Mouse (Mus musculus) liver, postnatal 0 days (tissue): ENCODE data around the gene Utp14a. TPM values are rescaled to one million over a fixed set of nuclear protein-coding genes. Genes with fewer than 3 reads are reported as not detected.

Experiments
- ATAC-seq: fragments of 200-750 bp; cut with Nextera tagmentation; 2 replicates; pipeline ENCODE4 v1.8.0; 2017; ENCODE audit warnings: mild to moderate bottlenecking, moderate library complexity
- DNase-seq: peaks from one replicate; pipeline ENCODE4 v3.0.0-alpha.2; 2016
- H3K27ac ChIP-seq: fragments of 300-500 bp; sonication (generic); 2 replicates; pipeline ENCODE4 v1.5.1; 2014; ENCODE audit warnings: antibody characterized with exemption, moderate library complexity, mild to moderate bottlenecking, low read depth
- H3K27me3 ChIP-seq: fragments of 300-500 bp; sonication (generic); 2 replicates; pipeline ENCODE4 v1.6.1; 2014; ENCODE audit warnings: low read length, control low read depth, mixed read lengths; ENCODE audit not compliant: insufficient read depth
- H3K36me3 ChIP-seq: fragments of 300-500 bp; sonication (generic); replicated peaks from 2 replicates; pipeline ENCODE4 v1.6.1; 2014; ENCODE audit warnings: mild to moderate bottlenecking, control low read depth, low read length, moderate library complexity, mixed read lengths; ENCODE audit not compliant: insufficient read depth
- H3K4me1 ChIP-seq: fragments of 300-500 bp; sonication (generic); 2 replicates; pipeline ENCODE4 v1.6.1; 2014; ENCODE audit warnings: antibody characterized with exemption, mild to moderate bottlenecking, control low read depth; ENCODE audit not compliant: insufficient read depth
- H3K4me2 ChIP-seq: fragments of 300-500 bp; sonication (generic); 2 replicates; pipeline ENCODE4 v1.6.1; 2014; ENCODE audit warnings: low read depth, mild to moderate bottlenecking, low read length, moderate library complexity, mixed read lengths
- H3K4me3 ChIP-seq: fragments of 300-500 bp; sonication (generic); 2 replicates; pipeline ENCODE4 v1.5.1; 2014; ENCODE audit warnings: low read depth, low read length
- H3K9ac ChIP-seq: fragments of 300-500 bp; sonication (generic); replicated peaks from 2 replicates; pipeline ENCODE4 v1.6.1; 2014; ENCODE audit warnings: mild to moderate bottlenecking, moderate library complexity
- H3K9me3 ChIP-seq: fragments of 300-500 bp; sonication (generic); 2 replicates; pipeline ENCODE4 v1.6.1; 2016; ENCODE audit warnings: mild to moderate bottlenecking, control low read depth, low read length, mixed read lengths
- CTCF ChIP-seq: sonication (generic); IDR thresholded peaks from 2 replicates; pipeline ENCODE4 v1.5.1; 2016; ENCODE audit warnings: antibody characterized with exemption, low read depth
- EP300 ChIP-seq: IDR thresholded peaks from 2 replicates; pipeline ENCODE4 v1.6.1; 2016; ENCODE audit warnings: antibody characterized with exemption, low read depth, mild to moderate bottlenecking
- WGBS: fragments of 180-500 bp; shearing (Covaris S2); extraction: QIAGEN DNeasy Blood & Tissue Kit; methylation state at CpG from one replicate; pipeline ENCODE4 v1.1.7; 2014; ENCODE audit not compliant: insufficient replicate concordance; 5-methylcytosine and 5-hydroxymethylcytosine counted together
- polyA plus RNA-seq: library from polyadenylated mRNA; unstranded; fragments of >200 nt; fragmentation: Nextera tagmentation; extraction: Ambion mirVana; gene quantifications from 2 replicates; pipeline ENCODE4 v1.2.1, GENCODE M21; 2015

Utp14a gene
- polyA plus RNA-seq, 1 experiment from 2014 or later = 7.9 TPM

DNA sequence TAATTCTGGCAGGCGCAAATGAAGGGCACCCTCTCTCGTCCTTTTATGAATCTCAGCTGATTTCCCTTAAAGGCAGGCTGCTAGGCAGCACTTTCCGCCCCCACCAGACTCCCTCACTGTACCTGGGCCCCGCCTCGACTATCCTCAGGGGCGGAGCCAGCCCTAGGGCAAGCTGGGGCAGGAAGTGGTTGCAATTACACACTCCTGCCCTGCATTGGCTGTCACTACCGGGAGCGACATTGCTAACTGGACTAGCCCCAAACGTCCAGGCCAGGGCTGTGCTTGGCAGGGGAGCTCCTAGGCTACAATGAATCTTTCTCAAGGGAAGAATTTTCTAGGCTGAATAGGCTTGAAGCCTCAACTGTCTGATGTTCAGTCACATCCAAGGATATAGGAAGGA lies 61.5 kb downstream of the Utp14a start:
- no peak overlapping the region for H3K4me3 ChIP-seq
- 21% methylated on average over 9 of the region's 9 CpGs for WGBS
- ATAC-seq (no peak), DNase-seq (peak; percentile 44)
- peaks cover 6% of the 10 kb centered on the region; the same call in 1 of the 2 replicates for H3K27me3 ChIP-seq
- no peaks in the 10 kb centered on the region for H3K9me3 ChIP-seq
- no peak overlapping the region for H3K9ac ChIP-seq
- no peaks in the 10 kb centered on the region for H3K36me3 ChIP-seq
- H3K4me1 ChIP-seq = peaks cover 15% of the 10 kb centered on the region
- TF ChIP-seq EP300 = no peak
- TF ChIP-seq CTCF = no peak
- 0 out of 2 replicates have a peak overlapping the region, but pooled peaks have one; percentile 1 for H3K27ac ChIP-seq
- H3K4me2 ChIP-seq = peak overlapping the region; percentile 35

Other genes with a start within 250 kb of the Utp14a start
- gene Apln, start 222.0 kb upstream of the Utp14a start, polyA plus RNA-seq = 0.12 and 0.19 TPM in 2 replicates
- gene Xpnpep2, start 148.1 kb upstream of the Utp14a start, polyA plus RNA-seq = 0.05 TPM in 1 of 2 replicates, not detected in the other
- gene Sash3, start 110.4 kb upstream of the Utp14a start, polyA plus RNA-seq = 8.4 and 9.3 TPM in 2 replicates
- 3.1 and 3.5 TPM in 2 replicates for gene Zdhhc9, start 48.0 kb upstream of the Utp14a start, polyA plus RNA-seq
- gene Bcorl1, start 84.5 kb downstream of the Utp14a start, polyA plus RNA-seq = 1.5 TPM in 2 replicates
- gene Elf4, start 206.3 kb downstream of the Utp14a start, polyA plus RNA-seq = 1.3 and 1.5 TPM in 2 replicates